Mouse (Mus musculus): ENCODE data around the gene Klf5. TPM values are rescaled to one million over a fixed set of nuclear protein-coding genes. Genes with fewer than 3 reads are reported as not detected.

Klf5 gene
- total RNA-seq, 2 experiments from 2014 or later = 7.2 to 7.5 TPM

Other genes with a start within 250 kb of the Klf5 start
- 10 to 100 TPM in 1 of 2 experiments, 1 to 10 TPM in 1; 9.5 to 11.8 TPM for gene Pibf1, start 199.3 kb upstream of the Klf5 start, total RNA-seq (2021)
- 10 to 100 TPM; 21.2 to 28.5 TPM for gene Dis3, start 198.9 kb upstream of the Klf5 start, total RNA-seq (2021)